Mouse (Mus musculus) cerebral cortex, adult 2 months (tissue): ENCODE results near the gene Hoxa4.

ENCODE experiments used
- WGBS: fragments of 180-500 bp; shearing (Covaris S2); methylation state at CpG from one replicate; pipeline ENCODE4 v1.1.7; 2018; 5-methylcytosine and 5-hydroxymethylcytosine counted together

Gene Hoxa4

GRCm38 (mm10) chr6:52178918-52179665 lies 12.5 kb downstream of the Hoxa4 start:
- 5% methylated on average over 4 of the region's 4 CpGs for WGBS

GRCm38 (mm10) chr6:52177806-52178205 lies 13.7 kb downstream of the Hoxa4 start:
- 3% methylated on average over 9 of the region's 9 CpGs for WGBS

GRCm38 (mm10) chr6:52177061-52177735 lies 14.4 kb downstream of the Hoxa4 start, which contains the start of gene 5730596B20Rik:
TSS of gene 5730596B20Rik (plus strand) at chr6:52177498.
- WGBS: 3% methylated on average over 36 of the region's 36 CpGs

GRCm38 (mm10) chr6:52176391-52176790 lies 15.2 kb downstream of the Hoxa4 start:
- WGBS: 5% methylated on average over 6 of the region's 6 CpGs

- WGBS: 3% methylated on average over 20 of the region's 35 CpGs
Observed at GRCm38 (mm10) chr6:52175864-52176263, 15.7 kb downstream of the Hoxa4 start.

- WGBS: under 1% methylated on average over 41 of the region's 41 CpGs
Observed at GRCm38 (mm10) chr6:52174968-52175751, 16.4 kb downstream of the Hoxa4 start.

GRCm38 (mm10) chr6:52173648-52174047 lies 17.9 kb downstream of the Hoxa4 start:
- 6% methylated on average over 4 of the region's 4 CpGs for WGBS

- 2% methylated on average over 35 of the region's 35 CpGs for WGBS
Observed at GRCm38 (mm10) chr6:52172501-52172900, 19.1 kb downstream of the Hoxa4 start.

GRCm38 (mm10) chr6:52171938-52172337 lies 19.6 kb downstream of the Hoxa4 start:
- WGBS: 11% methylated on average over 7 of the region's 7 CpGs

GRCm38 (mm10) chr6:52171331-52171730 lies 20.2 kb downstream of the Hoxa4 start:
- WGBS: 13% methylated on average over 4 of the region's 4 CpGs

GRCm38 (mm10) chr6:52170898-52171223 lies 20.7 kb downstream of the Hoxa4 start:
- WGBS: 16% methylated on average over 5 of the region's 5 CpGs

GRCm38 (mm10) chr6:52170166-52170897 lies 21.2 kb downstream of the Hoxa4 start:
- WGBS: 3% methylated on average over 40 of the region's 40 CpGs

- 11% methylated on average over 16 of the region's 16 CpGs for WGBS
Observed at GRCm38 (mm10) chr6:52169499-52170165, 21.9 kb downstream of the Hoxa4 start.

- 5% methylated on average over 42 of the region's 42 CpGs for WGBS
Observed at GRCm38 (mm10) chr6:52168191-52169055, 23.1 kb downstream of the Hoxa4 start.

- 5% methylated on average over 14 of the region's 14 CpGs for WGBS
Observed at GRCm38 (mm10) chr6:52167736-52168161, 23.8 kb downstream of the Hoxa4 start.

- WGBS: 15% methylated on average over 1 of the region's 1 CpGs
Observed at GRCm38 (mm10) chr6:52167176-52167575, 24.4 kb downstream of the Hoxa4 start.

GRCm38 (mm10) chr6:52166431-52167077 lies 25.0 kb downstream of the Hoxa4 start:
- 5% methylated on average over 4 of the region's 4 CpGs for WGBS

GRCm38 (mm10) chr6:52165441-52166370 lies 25.8 kb downstream of the Hoxa4 start:
- WGBS: 3% methylated on average over 28 of the region's 28 CpGs
